Mouse (Mus musculus) kidney, embryonic 16.5 days (tissue): ENCODE results near the gene Cdh22. TPM values are rescaled to one million over a fixed set of nuclear protein-coding genes. Genes with fewer than 3 reads are reported as not detected.

Experiments
- ATAC-seq: fragments of 200-750 bp; cut with Nextera tagmentation; 2 replicates; pipeline ENCODE4 v1.8.0; 2017; ENCODE audit warnings: moderate TSS enrichment; ENCODE audit not compliant: low FRiP score, low TSS enrichment
- H3K27ac ChIP-seq: fragments of 300-500 bp; sonication (generic); 2 replicates; pipeline ENCODE4 v1.5.1; 2014; ENCODE audit warnings: low read length
- H3K27me3 ChIP-seq: fragments of 300-500 bp; sonication (generic); 2 replicates; pipeline ENCODE4 v1.6.1; 2014; ENCODE audit warnings: low read length, control low read depth, mixed read lengths; ENCODE audit not compliant: insufficient read depth
- H3K36me3 ChIP-seq: fragments of 300-500 bp; sonication (generic); 2 replicates; pipeline ENCODE4 v1.6.1; 2014; ENCODE audit warnings: low read length, control low read depth, mixed read lengths; ENCODE audit not compliant: insufficient read depth
- H3K4me1 ChIP-seq: fragments of 300-500 bp; sonication (generic); 2 replicates; pipeline ENCODE4 v1.6.1; 2014; ENCODE audit warnings: low read length, control low read depth, mixed read lengths; ENCODE audit not compliant: insufficient read depth
- H3K4me2 ChIP-seq: fragments of 300-500 bp; sonication (generic); replicated peaks from 2 replicates; pipeline ENCODE4 v1.6.1; 2014; ENCODE audit warnings: low read depth, low read length
- H3K4me3 ChIP-seq: fragments of 300-500 bp; sonication (generic); 2 replicates; pipeline ENCODE4 v1.5.1; 2014; ENCODE audit warnings: mild to moderate bottlenecking, low read length
- H3K9ac ChIP-seq: fragments of 300-500 bp; sonication (generic); replicated peaks from 2 replicates; pipeline ENCODE4 v1.6.1; 2014; ENCODE audit warnings: low read length
- H3K9me3 ChIP-seq: fragments of 300-500 bp; sonication (generic); 2 replicates; pipeline ENCODE4 v1.6.1; 2016; ENCODE audit warnings: low read length, control low read depth
- WGBS: fragments of 180-500 bp; shearing (Covaris S2); extraction: QIAGEN DNeasy Blood & Tissue Kit; methylation state at CpG from one replicate; pipeline ENCODE4 v1.1.7; 2014; 5-methylcytosine and 5-hydroxymethylcytosine counted together
- polyA plus RNA-seq: library from polyadenylated mRNA; unstranded; fragments of >200 nt; fragmentation: Nextera tagmentation; extraction: Ambion mirVana; gene quantifications from 2 replicates; pipeline ENCODE4 v1.2.1, GENCODE M21; 2015

The Cdh22 gene
- polyA plus RNA-seq, 1 experiment from 2014 or later: 0.77 TPM

GRCm38 (mm10) chr2:165166664-165167435 lies 67.8 kb downstream of the Cdh22 start:
- Histone ChIP-seq H3K4me2 (no peak overlapping the region), H3K36me3 (no peaks in the 10 kb centered on the region), H3K9ac (no peak overlapping the region), H3K4me3 (no peak overlapping the region), H3K9me3 (no peaks in the 10 kb centered on the region), H3K27ac (no peak overlapping the region), H3K4me1 (no peaks in the 10 kb centered on the region), H3K27me3 (peaks cover 68% of the 10 kb centered on the region)
- ATAC-seq: no peak
- WGBS: 8% methylated on average over 18 of the region's 18 CpGs

GRCm38 (mm10) chr2:165162221-165162620 lies 72.4 kb downstream of the Cdh22 start:
- Histone ChIP-seq H3K27ac (no peak overlapping the region), H3K27me3 (peaks cover 40% of the 10 kb centered on the region), H3K9me3 (no peaks in the 10 kb centered on the region), H3K9ac (no peak overlapping the region), H3K4me1 (no peaks in the 10 kb centered on the region), H3K4me2 (no peak overlapping the region), H3K4me3 (no peak overlapping the region), H3K36me3 (no peaks in the 10 kb centered on the region)
- no peak for ATAC-seq
- 10% methylated on average over 5 of the region's 5 CpGs for WGBS

- H3K27me3 ChIP-seq: peaks cover 25% of the 10 kb centered on the region
- no peak for ATAC-seq
- H3K4me3 ChIP-seq: no peak overlapping the region
- no peaks in the 10 kb centered on the region for H3K9me3 ChIP-seq
- H3K9ac ChIP-seq: no peak overlapping the region
- 16% methylated on average over 5 of the region's 5 CpGs for WGBS
- no peaks in the 10 kb centered on the region for H3K4me1 ChIP-seq
- no peak overlapping the region for H3K27ac ChIP-seq
- H3K4me2 ChIP-seq: no peak overlapping the region
- H3K36me3 ChIP-seq: no peaks in the 10 kb centered on the region
Observed at GRCm38 (mm10) chr2:165160466-165160865, 74.2 kb downstream of the Cdh22 start.

GRCm38 (mm10) chr2:165159055-165159688 lies 75.5 kb downstream of the Cdh22 start:
- no peaks in the 10 kb centered on the region for H3K4me1 ChIP-seq
- ATAC-seq: peak; percentile 39; the same call in 1 of the 2 replicates
- H3K27me3 ChIP-seq: peaks cover 12% of the 10 kb centered on the region; the same call in 1 of the 2 replicates
- H3K9me3 ChIP-seq: no peaks in the 10 kb centered on the region
- H3K4me3 ChIP-seq: no peak overlapping the region
- no peaks in the 10 kb centered on the region for H3K36me3 ChIP-seq
- 15% methylated on average over 15 of the region's 15 CpGs for WGBS
- H3K27ac ChIP-seq: no peak overlapping the region
- no peak overlapping the region for H3K4me2 ChIP-seq
- H3K9ac ChIP-seq: no peak overlapping the region

DNA sequence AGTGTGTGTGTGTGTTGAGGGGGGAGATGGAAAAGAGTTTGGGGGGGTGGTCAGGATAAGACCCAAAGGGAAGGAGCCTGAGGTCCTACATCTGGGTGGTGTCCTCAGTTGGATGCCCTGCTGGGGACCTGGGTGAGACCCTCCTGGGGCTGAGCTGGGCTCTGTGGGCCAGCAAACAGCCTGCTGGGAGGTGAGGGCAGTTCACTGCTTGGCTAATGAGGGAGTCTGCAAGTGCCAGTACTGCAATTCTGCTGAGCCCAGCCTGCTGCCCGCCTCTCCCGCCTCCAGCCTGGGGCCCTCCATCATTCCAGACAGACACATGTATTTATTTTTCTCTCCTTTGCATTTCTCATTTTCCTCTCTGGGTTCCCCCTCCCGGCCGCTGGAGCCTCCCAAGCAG lies 76.3 kb downstream of the Cdh22 start:
- WGBS: 68% methylated on average over 4 of the region's 4 CpGs
- Histone ChIP-seq H3K27ac (no peak overlapping the region), H3K4me1 (no peaks in the 10 kb centered on the region), H3K4me3 (no peak overlapping the region), H3K27me3 (peaks cover 11% of the 10 kb centered on the region; the same call in 1 of the 2 replicates), H3K9me3 (no peaks in the 10 kb centered on the region), H3K9ac (no peak overlapping the region), H3K4me2 (no peak overlapping the region), H3K36me3 (no peaks in the 10 kb centered on the region)
- ATAC-seq: no peak

DNA sequence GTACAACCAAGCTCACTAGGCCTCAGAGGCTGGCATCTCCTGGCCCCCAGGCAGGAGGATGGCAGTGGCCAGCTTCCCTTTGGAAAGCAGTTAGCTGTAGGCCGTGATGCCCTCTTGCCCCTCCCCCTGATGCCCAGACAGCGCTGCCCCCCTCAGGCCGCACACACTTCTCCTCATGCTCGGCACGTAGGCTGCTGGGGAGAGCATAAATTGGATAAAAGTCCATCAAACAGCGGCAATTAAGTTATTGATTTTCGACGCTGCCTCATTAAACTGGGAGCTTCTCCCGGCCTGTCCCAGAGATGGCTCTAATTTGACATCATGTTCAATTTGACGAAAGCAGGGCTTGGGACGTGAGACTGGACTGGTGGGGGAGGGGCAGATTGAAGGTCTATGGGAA lies 76.8 kb downstream of the Cdh22 start:
- no peak for ATAC-seq
- no peak overlapping the region for H3K4me2 ChIP-seq
- no peak overlapping the region for H3K4me3 ChIP-seq
- no peaks in the 10 kb centered on the region for H3K4me1 ChIP-seq
- peaks cover 11% of the 10 kb centered on the region; the same call in 1 of the 2 replicates for H3K27me3 ChIP-seq
- no peak overlapping the region for H3K9ac ChIP-seq
- no peak overlapping the region for H3K27ac ChIP-seq
- 79% methylated on average over 11 of the region's 11 CpGs for WGBS
- H3K36me3 ChIP-seq: no peaks in the 10 kb centered on the region
- H3K9me3 ChIP-seq: no peaks in the 10 kb centered on the region

DNA sequence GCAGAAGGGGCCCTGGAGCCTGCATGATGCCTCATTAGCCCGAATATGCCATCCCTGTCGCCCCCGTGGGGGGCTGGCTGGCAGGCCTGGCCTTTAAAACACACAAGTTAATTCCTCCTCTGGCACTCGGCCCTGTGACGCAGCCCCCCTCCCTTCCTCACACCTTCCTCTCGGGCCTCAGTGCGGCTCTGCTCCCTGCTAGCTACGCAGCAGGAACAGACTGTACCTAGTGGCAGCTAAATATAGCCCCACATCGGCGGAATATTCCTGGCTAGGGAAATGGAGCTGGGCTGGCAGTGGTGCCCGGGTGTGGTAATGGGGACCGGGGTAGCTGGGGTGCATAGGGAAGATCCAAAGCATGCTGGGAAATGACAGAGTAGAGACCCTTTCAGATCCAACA lies 81.6 kb downstream of the Cdh22 start:
- Histone ChIP-seq H3K4me1 (peaks cover 4% of the 10 kb centered on the region; the same call in 1 of the 2 replicates), H3K4me2 (no peak overlapping the region), H3K4me3 (no peak overlapping the region), H3K27ac (no peak overlapping the region), H3K9ac (no peak overlapping the region), H3K36me3 (no peaks in the 10 kb centered on the region), H3K27me3 (peaks cover 3% of the 10 kb centered on the region; the same call in 1 of the 2 replicates), H3K9me3 (no peaks in the 10 kb centered on the region)
- no peak for ATAC-seq
- WGBS: 35% methylated on average over 12 of the region's 12 CpGs

GRCm38 (mm10) chr2:165149741-165150140 lies 84.9 kb downstream of the Cdh22 start:
- Histone ChIP-seq H3K9me3 (no peaks in the 10 kb centered on the region), H3K27me3 (peaks cover 3% of the 10 kb centered on the region), H3K9ac (no peak overlapping the region), H3K4me1 (peaks cover 9% of the 10 kb centered on the region; the same call in 1 of the 2 replicates), H3K4me2 (no peak overlapping the region), H3K27ac (no peak overlapping the region), H3K4me3 (no peak overlapping the region), H3K36me3 (no peaks in the 10 kb centered on the region)
- 53% methylated on average over 3 of the region's 3 CpGs for WGBS
- no peak for ATAC-seq

DNA sequence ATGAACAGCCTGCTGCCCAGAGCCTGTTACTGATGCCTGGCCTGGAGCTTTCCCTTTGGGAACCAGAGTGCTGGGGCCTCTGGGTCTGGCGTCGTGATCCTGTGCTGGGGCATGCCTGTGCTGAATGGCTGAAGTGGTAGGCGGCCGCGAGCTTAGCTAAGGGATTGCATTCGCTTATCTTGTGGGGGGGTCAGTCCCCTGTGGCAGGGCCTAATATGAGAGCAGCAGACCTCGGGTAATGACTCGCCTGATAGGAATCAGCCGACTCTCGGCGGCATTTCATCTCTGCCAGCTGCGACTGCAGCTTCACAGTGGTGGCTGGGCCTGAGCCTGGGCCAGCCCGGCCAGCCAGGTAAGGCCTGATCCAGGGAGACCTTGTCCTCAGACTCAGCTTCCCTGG lies 88.8 kb downstream of the Cdh22 start:
- WGBS: 70% methylated on average over 13 of the region's 13 CpGs

DNA sequence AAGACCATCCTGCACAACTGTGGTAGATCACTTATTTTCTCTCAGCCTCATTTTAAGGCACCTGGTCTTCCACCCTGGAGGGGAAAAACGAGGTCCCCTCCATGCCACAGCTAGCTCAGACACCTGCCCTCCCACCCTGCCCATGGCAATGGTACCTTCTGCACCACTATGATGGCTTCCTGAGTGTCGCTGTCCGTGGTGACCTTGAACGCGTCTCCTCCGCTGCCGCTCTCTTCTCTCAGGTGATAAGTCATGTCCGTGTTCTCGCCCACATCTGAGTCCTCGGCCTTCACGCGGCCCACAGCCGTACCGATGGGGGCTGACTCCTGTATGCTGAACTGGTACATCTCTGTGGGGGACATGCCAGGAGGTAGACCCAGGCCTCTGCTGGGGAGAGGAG lies 91.2 kb downstream of the Cdh22 start:
- H3K36me3 ChIP-seq: no peaks in the 10 kb centered on the region
- no peak overlapping the region for H3K4me2 ChIP-seq
- no peak overlapping the region for H3K27ac ChIP-seq
- no peaks in the 10 kb centered on the region for H3K9me3 ChIP-seq
- 66% methylated on average over 14 of the region's 14 CpGs for WGBS
- peaks cover 15% of the 10 kb centered on the region; the same call in 1 of the 2 replicates for H3K4me1 ChIP-seq
- ATAC-seq: no peak
- H3K9ac ChIP-seq: no peak overlapping the region
- H3K4me3 ChIP-seq: no peak overlapping the region
- peaks cover 23% of the 10 kb centered on the region for H3K27me3 ChIP-seq

More for the DNA sequence above, 88.8 kb downstream of the Cdh22 start:
- Histone ChIP-seq H3K4me3 (no peak overlapping the region), H3K4me2 (no peak overlapping the region), H3K36me3 (no peaks in the 10 kb centered on the region), H3K4me1 (peaks cover 15% of the 10 kb centered on the region; the same call in 1 of the 2 replicates), H3K9ac (no peak overlapping the region), H3K9me3 (no peaks in the 10 kb centered on the region), H3K27ac (no peak overlapping the region), H3K27me3 (peaks cover 19% of the 10 kb centered on the region)
- ATAC-seq: no peak
